Mouse (Mus musculus) forebrain, embryonic 11.5 days (tissue): ENCODE measurements at regions not wholly inside any gene's neighbourhood (a gene's known extent, or its start where the extent isn't known, plus 50 kb on each side); places are given as distances from the start of the nearest gene placed in this dataset.

Experiments
- ATAC-seq: fragments of 200-750 bp; cut with Nextera tagmentation; replicated peaks from 2 replicates; pipeline ENCODE4 v1.8.0; 2017; ENCODE audit warnings: moderate TSS enrichment; ENCODE audit not compliant: low FRiP score
- DNase-seq: peaks from one replicate; pipeline ENCODE4 v3.0.0-alpha.2; 2017; ENCODE audit warnings: low spot score
- H3K27ac ChIP-seq: fragments of 300-500 bp; sonication (generic); 2 replicates; pipeline ENCODE4 v1.5.1; 2014; ENCODE audit warnings: low read depth, low read length
- H3K27me3 ChIP-seq: fragments of 300-500 bp; sonication (generic); 2 replicates; pipeline ENCODE4 v1.6.1; 2014; ENCODE audit warnings: mild to moderate bottlenecking, low read length, mixed read lengths; ENCODE audit not compliant: control insufficient read depth, insufficient read depth
- H3K36me3 ChIP-seq: fragments of 300-500 bp; sonication (generic); 2 replicates; pipeline ENCODE4 v1.6.1; 2014; ENCODE audit warnings: mild to moderate bottlenecking, low read length, moderate library complexity, mixed read lengths; ENCODE audit not compliant: control insufficient read depth, insufficient read depth
- H3K4me1 ChIP-seq: fragments of 300-500 bp; sonication (generic); replicated peaks from 2 replicates; pipeline ENCODE4 v1.6.1; 2014; ENCODE audit warnings: low read length, mixed read lengths; ENCODE audit not compliant: control insufficient read depth, insufficient read depth
- H3K4me2 ChIP-seq: fragments of 300-500 bp; sonication (generic); 2 replicates; pipeline ENCODE4 v1.6.1; 2014; ENCODE audit warnings: low read depth, mild to moderate bottlenecking, low read length, moderate library complexity, mixed read lengths; ENCODE audit not compliant: severe bottlenecking
- H3K4me3 ChIP-seq: fragments of 300-500 bp; sonication (generic); 2 replicates; pipeline ENCODE4 v1.5.1; 2014; ENCODE audit warnings: low read depth, low read length
- H3K9ac ChIP-seq: fragments of 300-500 bp; sonication (generic); 2 replicates; pipeline ENCODE4 v1.6.1; 2014; ENCODE audit warnings: low read length
- H3K9me3 ChIP-seq: fragments of 300-500 bp; sonication (generic); 2 replicates; pipeline ENCODE4 v1.6.1; 2016; ENCODE audit warnings: low read length, mixed read lengths; ENCODE audit not compliant: control insufficient read depth
- WGBS: fragments of 180-500 bp; shearing (Covaris S2); extraction: QIAGEN DNeasy Blood & Tissue Kit; methylation state at CpG from one replicate; pipeline ENCODE4 v1.1.7; 2014; 5-methylcytosine and 5-hydroxymethylcytosine counted together

- no peak for ATAC-seq
- Histone ChIP-seq H3K4me3 (no peak overlapping the region), H3K9me3 (no peaks in the 10 kb centered on the region), H3K4me1 (no peaks in the 10 kb centered on the region), H3K9ac (no peak overlapping the region), H3K27me3 (no peaks in the 10 kb centered on the region), H3K27ac (no peak overlapping the region), H3K4me2 (no peak overlapping the region), H3K36me3 (no peaks in the 10 kb centered on the region)
- WGBS, result 88% methylated on average over 8 of the region's 8 CpGs
- DNase-seq, result no peak
These were observed 54.6 kb upstream of the Card11 start for GRCm38 (mm10) chr5:141054991-141055390.

- H3K4me3 ChIP-seq, result no peak overlapping the region
- 81% methylated on average over 10 of the region's 10 CpGs for WGBS
- no peak for ATAC-seq
These were observed 55.4 kb upstream of the Card11 start for GRCm38 (mm10) chr5:141055596-141056343.

GRCm38 (mm10) chr5:141058141-141058540 lies 57.8 kb upstream of the Card11 start:
- Histone ChIP-seq H3K36me3 (no peaks in the 10 kb centered on the region), H3K4me3 (no peak overlapping the region), H3K9ac (no peak overlapping the region), H3K9me3 (no peaks in the 10 kb centered on the region), H3K27me3 (no peaks in the 10 kb centered on the region), H3K4me2 (no peak overlapping the region), H3K27ac (no peak overlapping the region), H3K4me1 (no peaks in the 10 kb centered on the region)
- ATAC-seq, result no peak
- DNase-seq, result no peak
- WGBS, result 88% methylated on average over 7 of the region's 7 CpGs

More at GRCm38 (mm10) chr5:141055596-141056343, 55.4 kb upstream of the Card11 start:
- Histone ChIP-seq H3K4me2 (no peak overlapping the region), H3K4me1 (no peaks in the 10 kb centered on the region), H3K27me3 (no peaks in the 10 kb centered on the region), H3K27ac (no peak overlapping the region), H3K36me3 (no peaks in the 10 kb centered on the region), H3K9me3 (no peaks in the 10 kb centered on the region), H3K9ac (no peak overlapping the region)
- no peak for DNase-seq

GRCm38 (mm10) chr5:141058863-141059262 lies 58.5 kb upstream of the Card11 start:
- no peak for ATAC-seq
- WGBS, result 65% methylated on average over 1 of the region's 1 CpGs
- no peaks in the 10 kb centered on the region for H3K36me3 ChIP-seq
- no peak overlapping the region for H3K4me2 ChIP-seq
- no peak overlapping the region for H3K4me3 ChIP-seq
- no peak for DNase-seq
- no peaks in the 10 kb centered on the region for H3K27me3 ChIP-seq
- H3K27ac ChIP-seq, result no peak overlapping the region
- H3K4me1 ChIP-seq, result no peaks in the 10 kb centered on the region
- H3K9ac ChIP-seq, result no peak overlapping the region
- H3K9me3 ChIP-seq, result no peaks in the 10 kb centered on the region

GRCm38 (mm10) chr5:141062144-141062543 lies 61.8 kb upstream of the Card11 start:
- no peak overlapping the region for H3K4me3 ChIP-seq
- WGBS, result 87% methylated on average over 4 of the region's 4 CpGs
- H3K27me3 ChIP-seq, result no peaks in the 10 kb centered on the region
- no peak for ATAC-seq
- no peak overlapping the region for H3K27ac ChIP-seq
- no peaks in the 10 kb centered on the region for H3K9me3 ChIP-seq
- H3K4me2 ChIP-seq, result no peak overlapping the region
- H3K4me1 ChIP-seq, result no peaks in the 10 kb centered on the region
- DNase-seq, result no peak
- H3K9ac ChIP-seq, result no peak overlapping the region
- H3K36me3 ChIP-seq, result no peaks in the 10 kb centered on the region

- DNase-seq, result no peak
- ATAC-seq, result no peak
- WGBS, result 78% methylated on average over 7 of the region's 7 CpGs
- no peak overlapping the region for H3K4me2 ChIP-seq
- H3K4me1 ChIP-seq, result no peaks in the 10 kb centered on the region
- H3K9ac ChIP-seq, result no peak overlapping the region
- H3K9me3 ChIP-seq, result no peaks in the 10 kb centered on the region
- no peaks in the 10 kb centered on the region for H3K27me3 ChIP-seq
- H3K36me3 ChIP-seq, result no peaks in the 10 kb centered on the region
- H3K27ac ChIP-seq, result no peak overlapping the region
- no peak overlapping the region for H3K4me3 ChIP-seq
These were observed 67.2 kb upstream of the Card11 start for GRCm38 (mm10) chr5:141067561-141067960.

GRCm38 (mm10) chr5:141074457-141074856 lies 74.1 kb upstream of the Card11 start:
- no peaks in the 10 kb centered on the region for H3K4me1 ChIP-seq
- no peak overlapping the region for H3K27ac ChIP-seq
- ATAC-seq (no peak), DNase-seq (no peak)
- no peaks in the 10 kb centered on the region for H3K9me3 ChIP-seq
- H3K36me3 ChIP-seq, result no peaks in the 10 kb centered on the region
- H3K27me3 ChIP-seq, result no peaks in the 10 kb centered on the region
- H3K4me2 ChIP-seq, result no peak overlapping the region
- WGBS, result 73% methylated on average over 3 of the region's 3 CpGs
- H3K9ac ChIP-seq, result no peak overlapping the region
- no peak overlapping the region for H3K4me3 ChIP-seq

GRCm38 (mm10) chr5:141076158-141076557 lies 75.8 kb upstream of the Card11 start:
- Histone ChIP-seq H3K4me3 (no peak overlapping the region), H3K36me3 (no peaks in the 10 kb centered on the region), H3K27ac (no peak overlapping the region), H3K27me3 (no peaks in the 10 kb centered on the region), H3K9ac (no peak overlapping the region), H3K4me2 (no peak overlapping the region), H3K4me1 (no peaks in the 10 kb centered on the region), H3K9me3 (no peaks in the 10 kb centered on the region)
- ATAC-seq (no peak), DNase-seq (no peak)
- WGBS, result 74% methylated on average over 7 of the region's 7 CpGs

GRCm38 (mm10) chr5:141076942-141077341 lies 76.6 kb upstream of the Card11 start:
- Histone ChIP-seq H3K4me3 (no peak overlapping the region), H3K4me2 (no peak overlapping the region), H3K9me3 (no peaks in the 10 kb centered on the region), H3K9ac (no peak overlapping the region), H3K4me1 (no peaks in the 10 kb centered on the region), H3K27ac (no peak overlapping the region), H3K36me3 (no peaks in the 10 kb centered on the region), H3K27me3 (no peaks in the 10 kb centered on the region)
- 79% methylated on average over 2 of the region's 2 CpGs for WGBS
- DNase-seq, result no peak
- no peak for ATAC-seq
